Mouse (Mus musculus) kidney, postnatal 0 days (tissue): ENCODE data around the gene Pacsin1. TPM values are rescaled to one million over a fixed set of nuclear protein-coding genes. Genes with fewer than 3 reads are reported as not detected.

Source experiments
- ATAC-seq: fragments of 200-750 bp; cut with Nextera tagmentation; replicated peaks from 2 replicates; pipeline ENCODE4 v1.8.0; 2017; ENCODE audit warnings: low read depth, moderate number of reproducible peaks, moderate TSS enrichment, moderate library complexity; ENCODE audit not compliant: low FRiP score
- DNase-seq: peaks from one replicate; pipeline ENCODE4 v3.0.0-alpha.2; 2016; ENCODE audit warnings: low spot score
- H3K27ac ChIP-seq: fragments of 300-500 bp; sonication (generic); 2 replicates; pipeline ENCODE4 v1.5.1; 2014; ENCODE audit warnings: mild to moderate bottlenecking
- H3K27me3 ChIP-seq: fragments of 300-500 bp; sonication (generic); 2 replicates; pipeline ENCODE4 v1.6.1; 2014; ENCODE audit warnings: low read length, mixed read lengths; ENCODE audit not compliant: insufficient read depth
- H3K36me3 ChIP-seq: fragments of 300-500 bp; sonication (generic); 2 replicates; pipeline ENCODE4 v1.6.1; 2014; ENCODE audit warnings: low read length, mixed read lengths; ENCODE audit not compliant: insufficient read depth
- H3K4me1 ChIP-seq: fragments of 300-500 bp; sonication (generic); replicated peaks from 2 replicates; pipeline ENCODE4 v1.6.1; 2014; ENCODE audit warnings: antibody characterized with exemption, low read length, mixed read lengths; ENCODE audit not compliant: insufficient read depth
- H3K4me2 ChIP-seq: fragments of 300-500 bp; sonication (generic); 2 replicates; pipeline ENCODE4 v1.6.1; 2014; ENCODE audit warnings: mild to moderate bottlenecking, low read length, moderate library complexity, mixed read lengths
- H3K4me3 ChIP-seq: fragments of 300-500 bp; sonication (generic); replicated peaks from 2 replicates; pipeline ENCODE4 v1.5.1; 2014; ENCODE audit warnings: low read depth, low read length
- H3K9ac ChIP-seq: fragments of 300-500 bp; sonication (generic); 2 replicates; pipeline ENCODE4 v1.6.1; 2014; ENCODE audit warnings: low read depth, low read length
- H3K9me3 ChIP-seq: fragments of 300-500 bp; sonication (generic); replicated peaks from 2 replicates; pipeline ENCODE4 v1.6.1; 2016; ENCODE audit warnings: low read length, inconsistent platforms, mixed read lengths
- CTCF ChIP-seq: IDR thresholded peaks from 2 replicates; pipeline ENCODE4 v1.5.1; 2016; ENCODE audit warnings: antibody characterized with exemption, low read depth, mild to moderate bottlenecking, moderate library complexity
- WGBS: fragments of 180-500 bp; shearing (Covaris S2); extraction: QIAGEN DNeasy Blood & Tissue Kit; methylation state at CpG from one replicate; pipeline ENCODE4 v1.1.7; 2014; 5-methylcytosine and 5-hydroxymethylcytosine counted together
- polyA plus RNA-seq: library from polyadenylated mRNA; unstranded; fragments of >200 nt; fragmentation: Nextera tagmentation; extraction: Ambion mirVana; gene quantifications from 2 replicates; pipeline ENCODE4 v1.2.1, GENCODE M21; 2015

The Pacsin1 gene
- polyA plus RNA-seq, 1 experiment from 2014 or later = 1.6 TPM

- no peak overlapping the region for H3K4me3 ChIP-seq
- TF ChIP-seq CTCF = no peak
- H3K36me3 ChIP-seq = peaks cover 12% of the 10 kb centered on the region; the same call in 1 of the 2 replicates
- H3K27ac ChIP-seq = no peak overlapping the region
- H3K4me1 ChIP-seq = no peaks in the 10 kb centered on the region
- ATAC-seq = no peak
- DNase-seq = no peak
- no peak overlapping the region for H3K9ac ChIP-seq
- H3K4me2 ChIP-seq = no peak overlapping the region
- H3K27me3 ChIP-seq = no peaks in the 10 kb centered on the region
- H3K9me3 ChIP-seq = no peaks in the 10 kb centered on the region
- 74% methylated on average over 6 of the region's 6 CpGs for WGBS
These were observed 104.9 kb downstream of the Pacsin1 start for GRCm38 (mm10) chr17:27760169-27760568.

Other genes starting within 250 kb of the Pacsin1 start
- gene Grm4, start 134.1 kb upstream of the Pacsin1 start, polyA plus RNA-seq = 1.1 and 1.3 TPM in 2 replicates
- gene Hmga1, start 99.0 kb upstream of the Pacsin1 start, polyA plus RNA-seq = 131 and 136 TPM in 2 replicates
- gene AI413582, start 89.8 kb upstream of the Pacsin1 start, polyA plus RNA-seq = 34.5 and 35.6 TPM in 2 replicates
- gene Nudt3, start 32.0 kb upstream of the Pacsin1 start, polyA plus RNA-seq = 69.5 and 70.2 TPM in 2 replicates
- gene RPS10-NUDT3, start 20.3 kb upstream of the Pacsin1 start, polyA plus RNA-seq = not detected in 2 replicates
- 1,042 and 1,140 TPM in 2 replicates for gene Rps10, start 18.8 kb upstream of the Pacsin1 start, polyA plus RNA-seq
- gene Spdef, start 73.4 kb downstream of the Pacsin1 start, polyA plus RNA-seq = 0.26 and 0.30 TPM in 2 replicates
- 19.6 and 20.4 TPM in 2 replicates for gene D17Wsu92e, start 165.1 kb downstream of the Pacsin1 start, polyA plus RNA-seq
- 258 and 263 TPM in 2 replicates for gene Snrpc, start 182.6 kb downstream of the Pacsin1 start, polyA plus RNA-seq
- 3.4 and 3.6 TPM in 2 replicates for gene Uhrf1bp1, start 200.9 kb downstream of the Pacsin1 start, polyA plus RNA-seq